Mouse (Mus musculus): ENCODE data around the gene Pbld2.

Pbld2 gene

GRCm38 (mm10) chr10:63062696-63063095, 38.6 kb downstream of the Pbld2 start:
- DNase-seq (ENCODE audit: low read depth, low spot score): no peak

GRCm38 (mm10) chr10:63063365-63063764, 39.2 kb downstream of the Pbld2 start:
- no peak for DNase-seq (ENCODE audit: low read depth, low spot score)

DNA sequence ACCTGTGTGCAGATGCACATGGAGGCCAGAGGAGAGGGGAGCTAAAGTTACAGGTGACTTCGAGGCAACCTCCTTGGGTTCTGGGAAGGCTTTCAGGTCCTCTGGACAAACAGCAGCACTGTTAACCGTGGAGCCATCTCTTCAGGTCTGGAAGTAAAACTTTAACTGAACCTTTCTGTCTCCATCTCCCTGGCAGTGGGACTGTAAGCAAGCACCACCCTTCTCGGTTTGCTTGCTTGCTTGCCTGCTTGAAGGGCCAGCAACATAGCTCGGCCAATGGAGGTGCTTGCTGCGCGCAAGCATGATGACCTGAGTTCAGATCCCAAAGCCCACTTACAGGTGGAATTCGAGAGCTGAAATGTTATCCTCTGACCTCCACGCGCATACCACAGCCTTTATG, 40.4 kb downstream of the Pbld2 start:
- DNase-seq (ENCODE audit: low read depth, low spot score): no peak

DNA sequence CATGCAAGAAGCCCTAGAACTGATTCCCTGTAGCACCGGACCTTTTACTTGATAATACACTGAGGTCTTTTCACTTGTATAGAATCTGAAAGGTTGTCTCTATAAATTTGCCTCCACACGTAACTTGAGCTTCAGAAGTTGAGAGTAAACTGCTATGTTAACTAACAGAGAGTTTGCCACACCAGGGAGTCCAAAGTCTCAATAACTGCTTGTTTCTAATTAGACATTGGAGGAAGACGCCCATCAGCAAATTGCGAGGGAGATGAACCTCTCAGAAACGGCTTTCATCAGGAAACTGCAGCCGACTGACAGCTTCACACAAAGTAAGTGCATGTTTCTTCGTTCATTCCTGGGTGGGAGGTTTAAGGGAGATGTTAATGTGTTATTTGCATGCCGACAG, 41.4 kb downstream of the Pbld2 start:
- no peak for DNase-seq (ENCODE audit: low read depth, low spot score)

DNA sequence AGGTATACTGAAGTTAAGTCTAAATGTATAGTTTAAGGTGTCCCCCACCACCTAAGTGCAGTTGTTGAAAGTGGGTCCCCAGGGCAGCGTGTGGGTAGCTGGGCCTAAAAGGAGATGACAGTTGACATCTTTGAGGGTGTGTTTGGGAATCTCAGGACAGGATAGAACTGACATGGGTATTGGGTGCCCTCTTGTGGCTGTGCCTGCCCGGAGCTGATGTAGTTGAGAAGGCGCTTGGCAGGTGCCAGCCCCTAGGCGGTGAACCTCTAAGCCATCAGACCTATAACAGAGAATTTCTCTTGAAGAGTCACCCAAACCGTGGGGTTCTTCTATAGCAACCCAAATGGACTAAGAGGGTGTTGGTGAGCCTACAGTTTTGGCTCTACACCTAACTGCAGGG, 41.9 kb downstream of the Pbld2 start:
- peak; percentile 77 for DNase-seq (ENCODE audit: low read depth, low spot score)

DNA sequence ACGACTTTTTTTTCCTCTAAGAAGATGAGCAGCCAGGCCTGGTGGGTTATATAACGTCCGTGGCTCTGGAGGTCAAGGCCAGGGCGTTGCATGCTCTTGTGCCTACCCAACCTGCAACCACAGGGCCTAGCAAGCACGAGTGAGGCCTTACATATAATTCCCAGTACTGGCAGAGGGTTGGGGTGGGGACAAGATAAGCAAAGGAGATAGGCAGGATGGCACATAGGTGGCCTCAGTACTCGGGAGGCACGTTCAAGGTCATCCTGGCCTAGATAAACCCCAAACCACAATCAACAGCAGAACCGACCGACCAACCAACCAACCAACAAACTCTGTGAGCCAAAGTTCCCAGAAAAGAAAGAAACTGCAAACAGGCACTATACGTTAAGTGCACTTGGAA, 62.2 kb downstream of the Pbld2 start:
- no peak for DNase-seq (ENCODE audit: low read depth, low spot score)

DNA sequence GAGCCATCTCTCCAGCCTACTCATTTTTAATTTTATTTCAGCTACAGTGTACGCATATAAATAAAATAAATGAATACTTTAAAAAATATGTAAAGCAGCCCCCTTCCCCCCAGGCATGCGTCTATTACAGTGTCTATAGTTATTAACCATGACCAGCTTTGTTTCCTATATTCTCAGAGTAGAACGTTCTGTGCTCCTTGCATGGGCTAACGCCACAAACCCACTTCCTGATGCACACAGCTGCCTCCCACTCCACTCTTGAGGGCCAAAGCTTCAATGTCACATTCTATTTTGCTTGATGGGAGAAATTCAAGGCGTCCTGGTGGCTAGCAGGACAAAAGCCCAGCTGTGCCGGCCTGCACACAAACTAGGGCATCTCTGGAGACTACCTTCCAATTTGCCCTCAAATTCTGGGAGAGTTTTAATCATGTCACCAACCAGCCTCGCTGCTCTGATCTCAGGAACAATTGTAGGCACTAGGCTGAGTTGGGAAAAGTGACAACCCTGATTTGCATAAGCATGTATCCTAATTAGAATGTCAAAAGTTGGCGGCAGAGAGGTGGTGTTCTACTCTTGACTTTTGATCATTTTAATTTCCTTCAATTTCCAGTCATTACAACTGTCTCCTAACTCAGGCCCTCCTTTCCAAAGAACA, 65.1 kb downstream of the Pbld2 start:
- no peak for DNase-seq (ENCODE audit: low read depth, low spot score)

DNA sequence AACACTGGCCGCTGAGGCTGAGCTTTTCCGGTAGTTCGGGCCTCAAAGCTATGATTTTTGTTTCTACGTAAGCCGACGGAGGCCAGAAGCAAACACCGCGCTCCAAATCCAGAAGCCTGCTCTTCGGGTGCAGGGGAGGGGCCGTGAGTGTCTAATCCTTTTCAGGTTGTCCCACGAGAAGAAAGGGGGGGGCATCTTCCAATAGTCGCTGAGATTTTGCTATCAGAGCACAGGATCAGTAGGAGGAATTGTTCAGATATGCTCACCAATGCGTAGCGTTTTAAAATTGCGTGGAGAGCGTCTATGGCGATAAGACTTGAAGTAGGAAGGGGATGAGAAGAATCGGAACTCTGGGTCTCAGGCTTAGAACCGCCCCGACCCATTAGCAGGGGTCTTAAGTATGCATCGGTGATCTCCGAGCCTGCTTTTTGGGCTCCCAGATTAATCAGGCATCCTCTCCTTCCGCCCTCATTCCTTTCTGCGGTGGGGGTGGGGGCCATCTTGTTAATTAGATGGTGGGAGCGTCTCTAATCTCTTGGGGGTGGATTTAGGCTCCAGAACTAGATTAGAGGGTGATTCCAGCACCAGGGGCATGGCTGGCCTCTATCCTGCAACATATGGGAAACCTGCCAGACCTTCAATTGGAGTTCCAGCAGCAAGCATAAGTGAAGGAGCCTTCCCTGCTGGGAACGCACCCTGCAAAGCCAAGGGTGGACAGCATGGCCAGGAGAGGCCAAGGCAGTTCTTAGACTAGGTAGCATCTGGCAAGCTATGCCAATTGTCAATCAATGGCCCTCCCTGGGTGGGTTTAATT, 65.8 kb downstream of the Pbld2 start:
- no peak for DNase-seq (ENCODE audit: low read depth, low spot score)

DNA sequence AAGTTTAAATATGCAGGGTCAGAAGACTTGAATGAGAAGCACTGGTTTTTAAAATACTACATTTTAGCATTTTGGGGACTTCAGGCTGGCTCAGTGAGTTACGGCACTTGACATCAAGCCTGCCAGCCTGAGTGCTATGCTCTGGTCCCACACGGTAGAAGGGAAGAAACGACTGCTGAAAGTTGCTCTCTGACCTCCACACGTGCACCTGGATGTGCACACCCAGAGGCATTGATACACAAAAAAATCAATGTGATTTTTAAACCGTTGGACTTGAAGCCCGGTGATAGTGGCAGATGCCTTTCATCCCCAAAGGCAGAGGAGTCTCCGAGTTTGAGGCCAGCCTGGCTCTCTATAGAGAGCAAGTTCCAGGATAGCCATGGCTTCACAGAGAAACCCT, 67.8 kb downstream of the Pbld2 start:
- no peak for DNase-seq (ENCODE audit: low read depth, low spot score)

GRCm38 (mm10) chr10:63092616-63093550, 68.8 kb downstream of the Pbld2 start:
- DNase-seq (ENCODE audit: low read depth, low spot score): no peak

- no peak for DNase-seq (ENCODE audit: low read depth, low spot score)
Measured at GRCm38 (mm10) chr10:63096757-63097156, 72.6 kb downstream of the Pbld2 start.

GRCm38 (mm10) chr10:63098191-63098590, 74.1 kb downstream of the Pbld2 start:
- no peak for DNase-seq (ENCODE audit: low read depth, low spot score)

- DNase-seq (ENCODE audit: low read depth, low spot score): peak; percentile 30
Measured at GRCm38 (mm10) chr10:63099521-63099920, 75.4 kb downstream of the Pbld2 start, which contains the start of gene Atoh7. Gene Atoh7, plus strand, starts transcription at chr10:63099651.

DNA sequence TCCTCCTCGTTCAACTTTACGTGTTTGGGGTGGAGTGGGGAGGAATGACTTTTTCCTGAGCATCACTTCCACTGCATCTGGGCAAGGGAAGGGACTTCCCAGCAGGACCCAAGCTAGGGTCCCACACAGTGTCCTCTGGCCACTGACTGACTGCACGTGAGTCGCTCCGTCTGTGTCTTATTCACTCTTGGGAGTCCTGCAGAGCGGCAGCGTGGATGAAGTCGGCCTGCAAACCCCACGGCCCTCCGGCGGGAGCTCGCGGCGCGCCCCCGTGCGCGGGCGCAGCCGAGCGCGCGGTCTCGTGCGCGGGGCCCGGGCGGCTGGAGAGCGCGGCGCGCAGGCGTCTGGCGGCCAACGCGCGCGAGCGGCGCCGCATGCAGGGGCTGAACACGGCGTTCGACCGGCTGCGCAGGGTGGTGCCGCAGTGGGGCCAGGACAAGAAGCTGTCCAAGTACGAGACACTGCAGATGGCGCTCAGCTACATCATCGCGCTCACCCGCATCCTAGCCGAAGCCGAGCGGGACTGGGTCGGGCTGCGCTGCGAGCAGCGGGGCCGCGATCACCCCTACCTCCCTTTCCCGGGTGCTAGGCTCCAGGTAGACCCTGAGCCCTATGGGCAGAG, 75.9 kb downstream of the Pbld2 start:
- peak; percentile 70 for DNase-seq (ENCODE audit: low read depth, low spot score)

DNA sequence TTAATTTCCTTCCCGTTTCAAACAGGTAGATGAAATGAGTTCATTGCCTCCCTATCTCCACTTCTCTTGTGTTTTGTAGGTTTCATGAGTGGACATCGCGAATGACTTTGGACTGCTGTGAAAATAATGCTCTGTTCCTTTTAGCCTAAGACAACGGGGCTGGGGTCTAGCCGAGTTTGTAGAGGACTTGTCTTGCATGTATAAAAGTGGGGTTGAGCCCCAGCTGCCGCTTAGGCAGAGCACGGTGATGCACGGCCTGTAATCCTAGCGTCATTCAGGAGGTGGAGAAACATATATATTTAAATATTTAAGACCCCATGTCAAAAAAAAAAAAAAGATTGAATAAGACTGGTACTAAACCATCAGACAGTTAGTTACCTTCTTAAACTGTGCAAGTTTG, 76.5 kb downstream of the Pbld2 start:
- no peak for DNase-seq (ENCODE audit: low read depth, low spot score)

Measured in mesoderm, embryonic 11.5 days (tissue).